Mouse (Mus musculus) central nervous system, embryonic 14 days (tissue): ENCODE data around the gene Tlr9. TPM values are rescaled to one million over a fixed set of nuclear protein-coding genes. Genes with fewer than 3 reads are reported as not detected.

Experiments
- polyA plus RNA-seq: library from polyadenylated mRNA; depleted of rRNA; stranded (reverse); fragments of >200 nt; gene quantifications from 2 replicates; pipeline ENCODE4 v1.2.3, GENCODE M21; 2012; rRNA removed

Gene Tlr9
- 0.41 and 0.50 TPM in 2 replicates for polyA plus RNA-seq

DNA sequence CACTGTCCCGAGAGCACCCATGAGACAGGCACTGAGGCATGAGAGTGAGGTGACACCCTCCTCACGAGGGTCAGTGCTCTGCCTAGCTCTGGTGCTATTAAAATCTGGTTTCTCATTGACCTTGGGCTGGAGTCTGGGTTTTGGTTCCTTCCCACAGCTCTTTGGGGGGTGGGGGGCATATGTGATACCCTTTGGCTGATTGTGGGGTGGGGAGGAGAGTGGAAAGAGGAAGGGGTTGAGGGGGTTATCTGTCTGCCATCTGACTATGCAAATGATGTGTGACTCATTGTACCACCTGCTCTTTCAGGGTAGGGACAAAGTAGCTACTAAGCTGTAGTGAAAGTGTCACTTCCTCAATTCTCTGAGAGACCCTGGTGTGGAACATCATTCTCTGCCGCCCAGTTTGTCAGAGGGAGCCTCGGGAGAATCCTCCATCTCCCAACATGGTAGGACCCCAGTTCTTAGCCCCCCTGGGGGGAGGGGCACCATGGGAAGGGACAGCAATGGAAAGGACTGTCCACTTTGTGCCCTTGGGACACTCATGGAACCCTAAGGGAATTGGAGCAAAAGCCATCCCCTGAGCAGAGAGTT lies at the start of gene Tlr9:
Gene Tlr9 (plus strand): TSS at position 338 of the 591 bp plus-strand sequence.

GRCm38 (mm10) chr9:106199535-106200272 lies 22.7 kb upstream of the Tlr9 start, which contains the start of gene Ppm1m:
Gene Ppm1m, minus strand, starts transcription at chr9:106199746.

GRCm38 (mm10) chr9:106202819-106203636 lies 19.4 kb upstream of the Tlr9 start, which contains the start of gene Twf2:
Gene Twf2, plus strand, starts transcription at chr9:106203108.

Other genes with a start within 250 kb of the Tlr9 start
- 1.9 and 2.0 TPM in 2 replicates for gene Col6a4, start 125.8 kb upstream of the Tlr9 start, polyA plus RNA-seq
- gene Glyctk, start 64.5 kb upstream of the Tlr9 start, polyA plus RNA-seq, result 1.2 and 1.6 TPM in 2 replicates
- 152 and 165 TPM in 2 replicates for gene Wdr82, start 51.7 kb upstream of the Tlr9 start, polyA plus RNA-seq
- 29.6 and 45.3 TPM in 2 replicates for gene Ppm1m, start 22.9 kb upstream of the Tlr9 start, polyA plus RNA-seq
- 54.7 and 57.8 TPM in 2 replicates for gene Twf2, start 19.5 kb upstream of the Tlr9 start, polyA plus RNA-seq
- gene Alas1, start 26.1 kb downstream of the Tlr9 start, polyA plus RNA-seq, result 88.5 and 96.6 TPM in 2 replicates
- gene Poc1a, start 58.5 kb downstream of the Tlr9 start, polyA plus RNA-seq, result 12.0 and 12.3 TPM in 2 replicates
- 33.3 and 48.3 TPM in 2 replicates for gene Dusp7, start 146.0 kb downstream of the Tlr9 start, polyA plus RNA-seq
- gene Rpl29, start 206.9 kb downstream of the Tlr9 start, polyA plus RNA-seq, result 818 and 832 TPM in 2 replicates
- 22.9 and 23.0 TPM in 2 replicates for gene Acy1, start 215.7 kb downstream of the Tlr9 start, polyA plus RNA-seq
- gene Abhd14b, start 224.9 kb downstream of the Tlr9 start, polyA plus RNA-seq, result 15.2 and 23.0 TPM in 2 replicates
- gene Abhd14a, start 225.1 kb downstream of the Tlr9 start, polyA plus RNA-seq, result 56.2 and 65.9 TPM in 2 replicates
- gene Pcbp4, start 230.7 kb downstream of the Tlr9 start, polyA plus RNA-seq, result 528 and 567 TPM in 2 replicates
- 0.29 and 0.65 TPM in 2 replicates for gene Gpr62, start 243.3 kb downstream of the Tlr9 start, polyA plus RNA-seq